Mouse (Mus musculus) liver, postnatal 0 days (tissue): ENCODE results near the gene Brms1l. TPM values are rescaled to one million over a fixed set of nuclear protein-coding genes. Genes with fewer than 3 reads are reported as not detected.

Experiments used
- ATAC-seq: fragments of 200-750 bp; cut with Nextera tagmentation; 2 replicates; pipeline ENCODE4 v1.8.0; 2017; ENCODE audit warnings: mild to moderate bottlenecking, moderate library complexity
- DNase-seq: peaks from one replicate; pipeline ENCODE4 v3.0.0-alpha.2; 2016
- H3K27ac ChIP-seq: fragments of 300-500 bp; sonication (generic); 2 replicates; pipeline ENCODE4 v1.5.1; 2014; ENCODE audit warnings: antibody characterized with exemption, moderate library complexity, mild to moderate bottlenecking, low read depth
- H3K27me3 ChIP-seq: fragments of 300-500 bp; sonication (generic); 2 replicates; pipeline ENCODE4 v1.6.1; 2014; ENCODE audit warnings: low read length, control low read depth, mixed read lengths; ENCODE audit not compliant: insufficient read depth
- H3K36me3 ChIP-seq: fragments of 300-500 bp; sonication (generic); replicated peaks from 2 replicates; pipeline ENCODE4 v1.6.1; 2014; ENCODE audit warnings: mild to moderate bottlenecking, control low read depth, low read length, moderate library complexity, mixed read lengths; ENCODE audit not compliant: insufficient read depth
- H3K4me1 ChIP-seq: fragments of 300-500 bp; sonication (generic); 2 replicates; pipeline ENCODE4 v1.6.1; 2014; ENCODE audit warnings: antibody characterized with exemption, mild to moderate bottlenecking, control low read depth; ENCODE audit not compliant: insufficient read depth
- H3K4me2 ChIP-seq: fragments of 300-500 bp; sonication (generic); 2 replicates; pipeline ENCODE4 v1.6.1; 2014; ENCODE audit warnings: low read depth, mild to moderate bottlenecking, low read length, moderate library complexity, mixed read lengths
- H3K4me3 ChIP-seq: fragments of 300-500 bp; sonication (generic); 2 replicates; pipeline ENCODE4 v1.5.1; 2014; ENCODE audit warnings: low read depth, low read length
- H3K9ac ChIP-seq: fragments of 300-500 bp; sonication (generic); replicated peaks from 2 replicates; pipeline ENCODE4 v1.6.1; 2014; ENCODE audit warnings: mild to moderate bottlenecking, moderate library complexity
- H3K9me3 ChIP-seq: fragments of 300-500 bp; sonication (generic); 2 replicates; pipeline ENCODE4 v1.6.1; 2016; ENCODE audit warnings: mild to moderate bottlenecking, control low read depth, low read length, mixed read lengths
- CTCF ChIP-seq: sonication (generic); IDR thresholded peaks from 2 replicates; pipeline ENCODE4 v1.5.1; 2016; ENCODE audit warnings: antibody characterized with exemption, low read depth
- EP300 ChIP-seq: IDR thresholded peaks from 2 replicates; pipeline ENCODE4 v1.6.1; 2016; ENCODE audit warnings: antibody characterized with exemption, low read depth, mild to moderate bottlenecking
- WGBS: fragments of 180-500 bp; shearing (Covaris S2); extraction: QIAGEN DNeasy Blood & Tissue Kit; methylation state at CpG from one replicate; pipeline ENCODE4 v1.1.7; 2014; ENCODE audit not compliant: insufficient replicate concordance; 5-methylcytosine and 5-hydroxymethylcytosine counted together
- polyA plus RNA-seq: library from polyadenylated mRNA; unstranded; fragments of >200 nt; fragmentation: Nextera tagmentation; extraction: Ambion mirVana; gene quantifications from 2 replicates; pipeline ENCODE4 v1.2.1, GENCODE M21; 2015

Brms1l gene
- polyA plus RNA-seq, 1 experiment from 2014 or later: 6.9 TPM

GRCm38 (mm10) chr12:55869622-55870322 lies 33.6 kb downstream of the Brms1l start:
- Histone ChIP-seq H3K36me3 (peaks cover 19% of the 10 kb centered on the region), H3K9ac (no peak overlapping the region), H3K4me1 (no peaks in the 10 kb centered on the region), H3K9me3 (no peaks in the 10 kb centered on the region), H3K27me3 (no peaks in the 10 kb centered on the region), H3K4me2 (no peak overlapping the region), H3K27ac (no peak overlapping the region), H3K4me3 (no peak overlapping the region)
- 65% methylated on average over 5 of the region's 5 CpGs for WGBS
- DNase-seq (no peak), ATAC-seq (no peak)
- no peak for TF ChIP-seq EP300
- no peak for TF ChIP-seq CTCF

- H3K27ac ChIP-seq: no peak overlapping the region
- no peak for DNase-seq
- H3K36me3 ChIP-seq: no peaks in the 10 kb centered on the region
- H3K9ac ChIP-seq: no peak overlapping the region
- TF ChIP-seq EP300 (no peak), CTCF (no peak)
- H3K9me3 ChIP-seq: no peaks in the 10 kb centered on the region
- no peak overlapping the region for H3K4me3 ChIP-seq
- no peak for ATAC-seq
- 83% methylated on average over 4 of the region's 4 CpGs for WGBS
- H3K4me2 ChIP-seq: no peak overlapping the region
- no peaks in the 10 kb centered on the region for H3K27me3 ChIP-seq
- no peaks in the 10 kb centered on the region for H3K4me1 ChIP-seq
These were observed 49.3 kb downstream of the Brms1l start for GRCm38 (mm10) chr12:55885449-55885848.

GRCm38 (mm10) chr12:55888570-55888969 lies 52.4 kb downstream of the Brms1l start:
- WGBS: 19% methylated on average over 5 of the region's 5 CpGs
- no peak for TF ChIP-seq EP300
- peak; percentile 35 for TF ChIP-seq CTCF

GRCm38 (mm10) chr12:55904801-55905200 lies 68.7 kb downstream of the Brms1l start:
- WGBS: 56% methylated on average over 1 of the region's 1 CpGs
- ATAC-seq: peak; percentile 88
- TF ChIP-seq CTCF (no peak), EP300 (no peak)

More at GRCm38 (mm10) chr12:55888570-55888969, 52.4 kb downstream of the Brms1l start:
- Histone ChIP-seq H3K4me3 (no peak overlapping the region), H3K4me1 (no peaks in the 10 kb centered on the region), H3K9ac (no peak overlapping the region), H3K27ac (no peak overlapping the region), H3K9me3 (no peaks in the 10 kb centered on the region), H3K4me2 (no peak overlapping the region), H3K27me3 (no peaks in the 10 kb centered on the region), H3K36me3 (no peaks in the 10 kb centered on the region)
- no peak for ATAC-seq
- no peak for DNase-seq

GRCm38 (mm10) chr12:55912138-55912537 lies 76.0 kb downstream of the Brms1l start:
- no peak overlapping the region for H3K27ac ChIP-seq
- ATAC-seq (no peak), DNase-seq (no peak)
- no peaks in the 10 kb centered on the region for H3K36me3 ChIP-seq
- H3K4me3 ChIP-seq: no peak overlapping the region
- 46% methylated on average over 3 of the region's 3 CpGs for WGBS
- no peak overlapping the region for H3K4me2 ChIP-seq
- no peaks in the 10 kb centered on the region for H3K9me3 ChIP-seq
- H3K4me1 ChIP-seq: no peaks in the 10 kb centered on the region
- no peak for TF ChIP-seq EP300
- TF ChIP-seq CTCF: no peak
- H3K9ac ChIP-seq: no peak overlapping the region
- H3K27me3 ChIP-seq: no peaks in the 10 kb centered on the region

More at GRCm38 (mm10) chr12:55904801-55905200, 68.7 kb downstream of the Brms1l start:
- Histone ChIP-seq H3K36me3 (no peaks in the 10 kb centered on the region), H3K4me2 (no peak overlapping the region), H3K27ac (no peak overlapping the region), H3K9me3 (no peaks in the 10 kb centered on the region), H3K4me3 (no peak overlapping the region), H3K4me1 (no peaks in the 10 kb centered on the region), H3K27me3 (no peaks in the 10 kb centered on the region), H3K9ac (no peak overlapping the region)
- no peak for DNase-seq

GRCm38 (mm10) chr12:55913201-55913600 lies 77.1 kb downstream of the Brms1l start:
- WGBS: 74% methylated on average over 9 of the region's 9 CpGs
- TF ChIP-seq CTCF (no peak), EP300 (no peak)

More at GRCm38 (mm10) chr12:55913201-55913600, 77.1 kb downstream of the Brms1l start:
- Histone ChIP-seq H3K27me3 (no peaks in the 10 kb centered on the region), H3K9ac (no peak overlapping the region), H3K9me3 (no peaks in the 10 kb centered on the region), H3K4me2 (no peak overlapping the region), H3K4me1 (no peaks in the 10 kb centered on the region), H3K27ac (no peak overlapping the region), H3K4me3 (no peak overlapping the region), H3K36me3 (no peaks in the 10 kb centered on the region)
- no peak for ATAC-seq
- no peak for DNase-seq
